In the genomic region with DNA sequence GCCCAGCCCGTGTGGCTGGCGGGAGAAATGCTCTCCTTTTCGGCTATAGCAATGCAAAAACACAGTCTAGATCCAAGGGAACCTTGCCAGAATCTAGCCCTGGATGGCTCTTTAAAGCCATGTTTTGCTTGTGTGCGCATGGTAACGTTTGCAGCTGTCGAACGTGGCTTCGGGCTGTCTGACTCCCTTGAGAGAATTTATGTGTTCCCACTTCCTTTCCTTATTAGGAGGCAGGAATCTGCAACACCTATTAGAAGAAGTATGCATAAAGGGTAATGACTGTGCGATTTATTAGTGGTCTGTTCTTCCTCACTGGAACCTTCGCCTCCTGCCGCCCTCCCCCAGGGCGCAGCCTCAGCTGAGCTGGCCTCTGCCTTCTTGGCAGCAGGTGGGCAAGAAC, we compare ENCODE assay signal across 8 mouse cellular contexts.
DNase-seq lines count a peak whose midpoint lies in the region; ATAC-seq and TF ChIP-seq lines count a peak whose summit lies in the region.

No protein-coding gene starts in this region.

- H3K4me2 ChIP-seq in kidney, embryonic 14.5 days (replicated peaks; ENCODE audit: low read depth, low read length), result peak overlapping the region; percentile 4; the same call in 1 of the 2 replicates

- TF ChIP-seq CTCF in C2C12 (IDR thresholded peaks at IDR 0.05; ENCODE audit: control insufficient read depth, insufficient read depth, insufficient read length), result no peak

- no peaks in the 10 kb centered on the region for H3K9me3 ChIP-seq in kidney, embryonic 14.5 days (ENCODE audit: control insufficient read depth, low read length)

- H3K27ac ChIP-seq in kidney, embryonic 14.5 days (ENCODE audit: low read depth, low read length), result peak overlapping the region; percentile 18; the same call in 1 of the 2 replicates

- H3K79me2 ChIP-seq in C2C12 (ENCODE audit: control insufficient read depth, insufficient read depth), result no peaks in the 10 kb centered on the region

- no peak overlapping the region for H3K9ac ChIP-seq in kidney, embryonic 14.5 days (ENCODE audit: low read depth, low read length)

- no peak overlapping the region for H3ac ChIP-seq in C2C12 (ENCODE audit: control insufficient read depth, insufficient read length, low read depth)

- H3K4me1 ChIP-seq in kidney, embryonic 14.5 days (ENCODE audit: control insufficient read depth, insufficient read depth, low read length), result peaks cover 17% of the 10 kb centered on the region

- peak; percentile 47 to 67 for DNase-seq in cerebellum, postnatal 10 days
- DNase-seq in cerebellum, adult 8-10 months, result no peak
- peak; percentile 39 for DNase-seq in gastrocnemius, postnatal 10 days
- peak; percentile 37 for DNase-seq in lung, postnatal 25 days (ENCODE audit: low spot score)
- no peak for DNase-seq in frontal cortex, postnatal 14 days (ENCODE audit: low spot score in 2 of 2)

- ATAC-seq in kidney, embryonic 14.5 days (ENCODE audit: low FRiP score, low TSS enrichment), result peak; percentile 66
- ATAC-seq in erythroblast, adult 5-6 weeks (replicated peaks; ENCODE audit: low FRiP score, poor library complexity, severe bottlenecking), result no peak

- H3K79me3 ChIP-seq in C2C12 (ENCODE audit: low read depth), result no peaks in the 10 kb centered on the region

- no peaks in the 10 kb centered on the region for H3K36me3 ChIP-seq in C2C12 (ENCODE audit: control insufficient read depth, insufficient read depth)
- H3K36me3 ChIP-seq in kidney, embryonic 14.5 days (ENCODE audit: control insufficient read depth, insufficient read depth, low read length), result no peaks in the 10 kb centered on the region

- no peaks in the 10 kb centered on the region for H3K27me3 ChIP-seq in C2C12 (ENCODE audit: control insufficient read depth, insufficient read depth, insufficient read length)
- no peaks in the 10 kb centered on the region for H3K27me3 ChIP-seq in kidney, embryonic 14.5 days (ENCODE audit: control insufficient read depth, insufficient read depth, low read length)

- H3K4me3 ChIP-seq in C2C12 (ENCODE audit: insufficient read depth, poor library complexity, severe bottlenecking), result no peak overlapping the region
- no peak overlapping the region for H3K4me3 ChIP-seq in kidney, embryonic 14.5 days (ENCODE audit: low read length)

- 8% methylated on average over 12 of the region's 12 CpGs for WGBS in kidney, embryonic 14.5 days

TF ChIP-seq in C2C12, 6 proteins besides CTCF, POLR2A, EP300 and RAD21:
- TF ChIP-seq MYOD1 (IDR thresholded peaks at IDR 0.05; ENCODE audit: control insufficient read depth, insufficient read length, low read depth), result peak; percentile 60
- TF ChIP-seq CEBPB (IDR thresholded peaks at IDR 0.05; ENCODE audit: low read depth), result no peak
- no peak for TF ChIP-seq MYOG (IDR thresholded peaks at IDR 0.05; ENCODE audit: control insufficient read depth, extremely low read depth, insufficient read length)
- no peak for TF ChIP-seq FOSL1 (IDR thresholded peaks at IDR 0.05; ENCODE audit: insufficient read depth, low read length, poor library complexity, severe bottlenecking)
TF ChIP-seq in C2C12: peak in this region for 1.

Comparison
In these comparisons a context has a peak if more than half of its experiments do, and no peak if none do; other contexts are left out.
1. DNase-seq: peak in cerebellum, postnatal 10 days (2 of 2), gastrocnemius, postnatal 10 days (single experiment) and lung, postnatal 25 days (single experiment); none in cerebellum, adult 8-10 months (single experiment) and frontal cortex, postnatal 14 days (0 of 2).